Mouse (Mus musculus): Measurements from ENCODE around the gene Zfp385b. TPM values are rescaled to one million over a fixed set of nuclear protein-coding genes. Genes with fewer than 3 reads are reported as not detected.

Zfp385b gene
- total and polyA plus RNA-seq, 3 experiments, result not detected

- Histone ChIP-seq H3K4me2 (ENCODE audit: insufficient read depth, low read depth, poor library complexity, severe bottlenecking) (no peak overlapping the region), H3K27ac (ENCODE audit: insufficient read depth, low read depth) (no peak overlapping the region), H3K4me1 (ENCODE audit: control insufficient read depth in 1 of 2, insufficient read depth in 2 of 2) (no peaks in the 10 kb centered on the region), H3K79me2 (replicated peaks; ENCODE audit: control insufficient read depth, extremely low read depth, insufficient read depth, poor library complexity, severe bottlenecking) (no peaks in the 10 kb centered on the region), H3K9me3 (replicated peaks; ENCODE audit: low read length) (peaks cover 75% of the 10 kb centered on the region), H3K9ac (ENCODE audit: insufficient read depth, low read depth) (no peak overlapping the region), H3K36me3 (replicated peaks in 1 of 2; ENCODE audit: control insufficient read depth in 1 of 2, insufficient read depth in 1 of 2, low read length in 1 of 2) (no peaks in the 10 kb centered on the region), H3K27me3 (replicated peaks) (no peaks in the 10 kb centered on the region), H3K4me3 (replicated peaks in 1 of 3; ENCODE audit: low read depth in 2 of 3, low read length in 2 of 3, poor library complexity in 1 of 3) (no peak overlapping the region)
- TF ChIP-seq GABPA (IDR thresholded peaks at IDR 0.05; ENCODE audit: insufficient replicate concordance, low read depth, low read length), result no peak
- no peak for TF ChIP-seq POLR2A (IDR thresholded peaks at IDR 0.05; ENCODE audit: low read depth, low read length)
- no peak for TF ChIP-seq CHD2 (IDR thresholded peaks at IDR 0.05; ENCODE audit: low read length)
- TF ChIP-seq MXI1 (IDR thresholded peaks at IDR 0.05; ENCODE audit: low read depth, low read length), result no peak
- TF ChIP-seq KAT2A (IDR thresholded peaks at IDR 0.05; ENCODE audit: insufficient replicate concordance, low read length), result no peak
- dilution Hi-C loops (cut with MboI; ENCODE audit: extremely low pct_ligation_motif_present, extremely low pct_unique_long_range_greater_than_20kb, low sequenced_read_pairs) (no loop called here), in situ Hi-C loops (cut with MboI; ENCODE audit: low pct_ligation_motif_present, low pct_unique_long_range_greater_than_20kb, low sequenced_read_pairs) (no loop called here)
- DNase-seq (ENCODE audit: extremely low read depth), result no peak
These were observed 305.0 kb downstream of the Zfp385b start for GRCm38 (mm10) chr2:77514476-77514875.

GRCm38 (mm10) chr2:77508731-77509130 is 310.7 kb downstream of the Zfp385b start:
- Histone ChIP-seq H3K27me3 (replicated peaks) (no peaks in the 10 kb centered on the region), H3K9me3 (replicated peaks; ENCODE audit: low read length) (peaks cover 68% of the 10 kb centered on the region), H3K79me2 (replicated peaks; ENCODE audit: control insufficient read depth, extremely low read depth, insufficient read depth, poor library complexity, severe bottlenecking) (no peaks in the 10 kb centered on the region), H3K4me2 (ENCODE audit: insufficient read depth, low read depth, poor library complexity, severe bottlenecking) (no peak overlapping the region), H3K4me3 (replicated peaks in 1 of 3; ENCODE audit: low read depth in 2 of 3, low read length in 2 of 3, poor library complexity in 1 of 3) (no peak overlapping the region), H3K4me1 (ENCODE audit: control insufficient read depth in 1 of 2, insufficient read depth in 2 of 2) (no peaks in the 10 kb centered on the region), H3K27ac (ENCODE audit: insufficient read depth, low read depth) (no peak overlapping the region), H3K36me3 (replicated peaks in 1 of 2; ENCODE audit: control insufficient read depth in 1 of 2, insufficient read depth in 1 of 2, low read length in 1 of 2) (no peaks in the 10 kb centered on the region), H3K9ac (ENCODE audit: insufficient read depth, low read depth) (no peak overlapping the region)
- DNase-seq (ENCODE audit: extremely low read depth), result no peak
- dilution Hi-C loops (cut with MboI; ENCODE audit: extremely low pct_ligation_motif_present, extremely low pct_unique_long_range_greater_than_20kb, low sequenced_read_pairs), result no loop called here
- in situ Hi-C loops (cut with MboI; ENCODE audit: low pct_ligation_motif_present, low pct_unique_long_range_greater_than_20kb, low sequenced_read_pairs), result no loop called here
- no peak for TF ChIP-seq ETS1 (conservative IDR thresholded peaks at IDR 0.05; ENCODE audit: low read depth, low read length)
- TF ChIP-seq ZMIZ1 (IDR thresholded peaks at IDR 0.05; ENCODE audit: low read depth, low read length), result no peak
- TF ChIP-seq BHLHE40 (IDR thresholded peaks at IDR 0.05; ENCODE audit: low read depth, low read length), result no peak
- TF ChIP-seq JUN (IDR thresholded peaks at IDR 0.05; ENCODE audit: insufficient read depth, low read depth, low read length), result no peak
- TF ChIP-seq NELFE (IDR thresholded peaks at IDR 0.05; ENCODE audit: low read depth, low read length), result no peak
- no peak for TF ChIP-seq CTCF (conservative IDR thresholded peaks at IDR 0.05 in 1 of 2, IDR thresholded peaks at IDR 0.05 in 1 of 2; ENCODE audit: low read depth in 2 of 2, low read length in 2 of 2)
- TF ChIP-seq POLR2A (IDR thresholded peaks at IDR 0.05; ENCODE audit: low read depth, low read length), result no peak
- TF ChIP-seq KAT2A (IDR thresholded peaks at IDR 0.05; ENCODE audit: insufficient replicate concordance, low read length), result no peak
- no peak for TF ChIP-seq MAFK (IDR thresholded peaks at IDR 0.05; ENCODE audit: insufficient replicate concordance, low read length)
- no peak for TF ChIP-seq NRF1 (IDR thresholded peaks at IDR 0.05; ENCODE audit: low read depth, low read length)
- no peak for TF ChIP-seq HCFC1 (IDR thresholded peaks at IDR 0.05; ENCODE audit: low read depth, low read length)
- no peak for TF ChIP-seq POLR2AphosphoS2 (IDR thresholded peaks at IDR 0.05; ENCODE audit: low read depth, low read length)
- no peak for TF ChIP-seq ZC3H11A (IDR thresholded peaks at IDR 0.05; ENCODE audit: low read depth, low read length)
- TF ChIP-seq CHD1 (IDR thresholded peaks at IDR 0.05; ENCODE audit: low read depth, low read length), result no peak
- no peak for TF ChIP-seq JUND (conservative IDR thresholded peaks at IDR 0.05; ENCODE audit: low read depth, low read length)
- TF ChIP-seq ZKSCAN1 (IDR thresholded peaks at IDR 0.05; ENCODE audit: borderline replicate concordance, low read depth, low read length), result no peak
- TF ChIP-seq EP300 (IDR thresholded peaks at IDR 0.05; ENCODE audit: low read length), result no peak
- TF ChIP-seq ELF1 (IDR thresholded peaks at IDR 0.05; ENCODE audit: low read depth, low read length), result no peak
- no peak for TF ChIP-seq E2F4 (IDR thresholded peaks at IDR 0.05; ENCODE audit: insufficient replicate concordance, low read depth, low read length)

All from CH12.LX (cell line).